Mouse (Mus musculus): ENCODE data around the gene Capn2. TPM values are rescaled to one million over a fixed set of nuclear protein-coding genes. Genes with fewer than 3 reads are reported as not detected.

Capn2 gene
- polyA plus RNA-seq (2014; fragmentation: Nextera tagmentation; extraction: Ambion mirVana) = 57.9 and 68.7 TPM in 2 replicates

DNA sequence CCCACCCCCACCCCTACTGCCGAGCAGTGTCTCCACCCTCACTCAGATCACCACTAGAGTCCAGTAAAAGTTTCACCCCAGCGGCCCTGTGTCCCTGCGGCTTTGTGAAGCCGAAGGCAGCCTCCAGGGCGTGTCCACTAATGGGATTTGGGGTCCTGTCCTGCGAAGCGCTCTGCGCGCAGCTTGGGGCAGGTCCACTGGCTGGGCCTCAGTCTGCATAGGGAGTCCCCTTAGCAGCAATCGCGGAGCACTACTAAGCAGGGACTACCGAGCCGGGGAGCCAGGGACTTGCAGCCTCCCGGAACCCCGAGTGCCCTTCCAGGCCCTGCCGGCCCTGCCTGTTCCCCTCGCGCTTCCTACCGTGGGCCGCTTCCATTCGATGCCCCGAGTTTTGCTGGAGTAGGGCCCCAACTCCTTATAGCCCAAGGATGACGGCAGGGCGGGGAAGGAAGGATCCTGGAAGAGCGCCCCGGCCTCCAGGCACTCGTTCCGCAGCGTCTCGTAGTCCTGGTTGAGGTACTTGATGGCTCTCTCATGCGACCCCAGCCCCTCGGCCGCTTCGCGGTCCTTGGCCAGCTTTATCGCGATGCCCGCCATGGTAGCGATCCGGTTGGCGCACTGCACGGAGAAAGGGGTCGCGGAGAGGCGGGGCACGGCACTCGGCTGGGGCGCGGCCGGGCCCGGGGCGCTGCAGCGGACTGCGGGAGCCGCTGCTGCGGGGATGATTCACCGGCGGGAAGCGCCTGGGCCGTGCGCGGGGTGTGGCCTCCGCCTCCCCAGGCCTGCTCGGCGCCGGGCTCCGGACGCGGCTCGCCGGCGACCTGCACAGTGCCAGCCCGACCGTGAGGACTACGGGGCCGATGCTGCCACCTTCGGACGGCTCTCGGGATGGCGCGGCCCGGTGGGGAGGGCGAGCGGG, at the start of gene Capn2:
TSS of gene Capn2 (minus strand) at position 851 of the 919 bp plus-strand sequence.
- peak within 1 kb of the TSS; percentile 86 for H3K4me2 ChIP-seq (ENCODE audit: low read length)
- under 1% methylated on average over 84 of the region's 84 CpGs for WGBS
- H3K36me3 ChIP-seq (ENCODE audit: control insufficient read depth, insufficient read depth, low read length) = peaks cover 3% of the 10 kb centered on the region; the same call in 1 of the 2 replicates
- no peaks in the 10 kb centered on the region; the same call in 1 of the 2 replicates for H3K27me3 ChIP-seq (ENCODE audit: control insufficient read depth, insufficient read depth, low read length)
- peaks cover 15% of the 10 kb centered on the region for H3K4me1 ChIP-seq (ENCODE audit: control insufficient read depth, insufficient read depth, low read length)
- no peaks in the 10 kb centered on the region for H3K9me3 ChIP-seq (ENCODE audit: control insufficient read depth, low read length)
- DNase-seq (peak; percentile 88), ATAC-seq (ENCODE audit: low FRiP score, low TSS enrichment) (peak; percentile 94)
- H3K27ac ChIP-seq (replicated peaks; ENCODE audit: low read depth, low read length) = peak within 1 kb of the TSS; percentile 88
- H3K4me3 ChIP-seq (replicated peaks; ENCODE audit: low read depth, low read length) = peak within 1 kb of the TSS; percentile 73
- H3K9ac ChIP-seq (replicated peaks; ENCODE audit: low read length) = peak within 1 kb of the TSS; percentile 95

- Histone ChIP-seq H3K9me3 (ENCODE audit: control insufficient read depth, low read length) (no peaks in the 10 kb centered on the region), H3K4me1 (ENCODE audit: control insufficient read depth, insufficient read depth, low read length) (peaks cover 8% of the 10 kb centered on the region; the same call in 1 of the 2 replicates), H3K4me3 (replicated peaks; ENCODE audit: low read depth, low read length) (no peak overlapping the region), H3K9ac (replicated peaks; ENCODE audit: low read length) (no peak overlapping the region), H3K27me3 (ENCODE audit: control insufficient read depth, insufficient read depth, low read length) (no peaks in the 10 kb centered on the region), H3K36me3 (ENCODE audit: control insufficient read depth, insufficient read depth, low read length) (no peaks in the 10 kb centered on the region), H3K4me2 (ENCODE audit: low read length) (no peak overlapping the region), H3K27ac (replicated peaks; ENCODE audit: low read depth, low read length) (no peak overlapping the region)
- DNase-seq (no peak), ATAC-seq (ENCODE audit: low FRiP score, low TSS enrichment) (no peak)
- 92% methylated on average over 6 of the region's 6 CpGs for WGBS
Measured at GRCm38 (mm10) chr1:182565351-182565835, 48.0 kb upstream of the Capn2 start.

- DNase-seq (peak; percentile 31), ATAC-seq (ENCODE audit: low FRiP score, low TSS enrichment) (no peak)
- WGBS = 79% methylated on average over 5 of the region's 5 CpGs
- Histone ChIP-seq H3K4me3 (replicated peaks; ENCODE audit: low read depth, low read length) (no peak within 1 kb of the TSS), H3K36me3 (ENCODE audit: control insufficient read depth, insufficient read depth, low read length) (no peaks in the 10 kb centered on the region), H3K4me2 (ENCODE audit: low read length) (no peak within 1 kb of the TSS), H3K27me3 (ENCODE audit: control insufficient read depth, insufficient read depth, low read length) (no peaks in the 10 kb centered on the region), H3K27ac (replicated peaks; ENCODE audit: low read depth, low read length) (no peak within 1 kb of the TSS), H3K9me3 (ENCODE audit: control insufficient read depth, low read length) (no peaks in the 10 kb centered on the region), H3K9ac (replicated peaks; ENCODE audit: low read length) (no peak within 1 kb of the TSS), H3K4me1 (ENCODE audit: control insufficient read depth, insufficient read depth, low read length) (peaks cover 8% of the 10 kb centered on the region; the same call in 1 of the 2 replicates)
Measured at GRCm38 (mm10) chr1:182564408-182565120, 47.2 kb upstream of the Capn2 start, which contains the start of gene Capn8. Gene Capn8 (plus strand): TSS chr1:182565007.

- H3K4me3 ChIP-seq (replicated peaks; ENCODE audit: low read depth, low read length) = no peak overlapping the region
- peak; percentile 37 for DNase-seq
- H3K27me3 ChIP-seq (ENCODE audit: control insufficient read depth, insufficient read depth, low read length) = no peaks in the 10 kb centered on the region
- no peaks in the 10 kb centered on the region for H3K9me3 ChIP-seq (ENCODE audit: control insufficient read depth, low read length)
- no peak overlapping the region for H3K27ac ChIP-seq (replicated peaks; ENCODE audit: low read depth, low read length)
- no peak overlapping the region for H3K4me2 ChIP-seq (ENCODE audit: low read length)
- H3K4me1 ChIP-seq (ENCODE audit: control insufficient read depth, insufficient read depth, low read length) = peaks cover 8% of the 10 kb centered on the region; the same call in 1 of the 2 replicates
- H3K9ac ChIP-seq (replicated peaks; ENCODE audit: low read length) = no peak overlapping the region
- H3K36me3 ChIP-seq (ENCODE audit: control insufficient read depth, insufficient read depth, low read length) = no peaks in the 10 kb centered on the region
- ATAC-seq (ENCODE audit: low FRiP score, low TSS enrichment) = no peak
- WGBS = 48% methylated on average over 16 of the region's 16 CpGs
Measured at GRCm38 (mm10) chr1:182562576-182563370, 45.4 kb upstream of the Capn2 start.

GRCm38 (mm10) chr1:182561945-182562514, 44.6 kb upstream of the Capn2 start:
- no peak overlapping the region for H3K4me3 ChIP-seq (replicated peaks; ENCODE audit: low read depth, low read length)
- DNase-seq = no peak
- H3K36me3 ChIP-seq (ENCODE audit: control insufficient read depth, insufficient read depth, low read length) = no peaks in the 10 kb centered on the region
- H3K27ac ChIP-seq (replicated peaks; ENCODE audit: low read depth, low read length) = no peak overlapping the region
- no peaks in the 10 kb centered on the region for H3K27me3 ChIP-seq (ENCODE audit: control insufficient read depth, insufficient read depth, low read length)
- peaks cover 8% of the 10 kb centered on the region; the same call in 1 of the 2 replicates for H3K4me1 ChIP-seq (ENCODE audit: control insufficient read depth, insufficient read depth, low read length)
- H3K9ac ChIP-seq (replicated peaks; ENCODE audit: low read length) = no peak overlapping the region
- no peak overlapping the region for H3K4me2 ChIP-seq (ENCODE audit: low read length)
- no peaks in the 10 kb centered on the region for H3K9me3 ChIP-seq (ENCODE audit: control insufficient read depth, low read length)
- 73% methylated on average over 11 of the region's 11 CpGs for WGBS
- no peak for ATAC-seq (ENCODE audit: low FRiP score, low TSS enrichment)

GRCm38 (mm10) chr1:182560390-182561098, 43.1 kb upstream of the Capn2 start:
- H3K27me3 ChIP-seq (ENCODE audit: control insufficient read depth, insufficient read depth, low read length) = no peaks in the 10 kb centered on the region
- H3K27ac ChIP-seq (replicated peaks; ENCODE audit: low read depth, low read length) = no peak overlapping the region
- DNase-seq (peak; percentile 86), ATAC-seq (ENCODE audit: low FRiP score, low TSS enrichment) (peak; percentile 53; the same call in 1 of the 2 replicates)
- no peaks in the 10 kb centered on the region for H3K9me3 ChIP-seq (ENCODE audit: control insufficient read depth, low read length)
- H3K4me2 ChIP-seq (ENCODE audit: low read length) = no peak overlapping the region
- H3K9ac ChIP-seq (replicated peaks; ENCODE audit: low read length) = no peak overlapping the region
- no peak overlapping the region for H3K4me3 ChIP-seq (replicated peaks; ENCODE audit: low read depth, low read length)
- peaks cover 8% of the 10 kb centered on the region; the same call in 1 of the 2 replicates for H3K4me1 ChIP-seq (ENCODE audit: control insufficient read depth, insufficient read depth, low read length)
- H3K36me3 ChIP-seq (ENCODE audit: control insufficient read depth, insufficient read depth, low read length) = no peaks in the 10 kb centered on the region
- 26% methylated on average over 3 of the region's 3 CpGs for WGBS

GRCm38 (mm10) chr1:182559530-182559929, 42.1 kb upstream of the Capn2 start:
- Histone ChIP-seq H3K4me3 (replicated peaks; ENCODE audit: low read depth, low read length) (no peak overlapping the region), H3K9me3 (ENCODE audit: control insufficient read depth, low read length) (no peaks in the 10 kb centered on the region), H3K36me3 (ENCODE audit: control insufficient read depth, insufficient read depth, low read length) (no peaks in the 10 kb centered on the region), H3K9ac (replicated peaks; ENCODE audit: low read length) (no peak overlapping the region), H3K27me3 (ENCODE audit: control insufficient read depth, insufficient read depth, low read length) (no peaks in the 10 kb centered on the region), H3K4me1 (ENCODE audit: control insufficient read depth, insufficient read depth, low read length) (peaks cover 8% of the 10 kb centered on the region; the same call in 1 of the 2 replicates), H3K27ac (replicated peaks; ENCODE audit: low read depth, low read length) (no peak overlapping the region), H3K4me2 (ENCODE audit: low read length) (no peak overlapping the region)
- 85% methylated on average over 10 of the region's 11 CpGs for WGBS
- ATAC-seq (ENCODE audit: low FRiP score, low TSS enrichment) (no peak), DNase-seq (no peak)

Measured in midbrain, embryonic 14.5 days (tissue).